8 mouse cellular contexts compared by ENCODE assay signal in the genomic region with DNA sequence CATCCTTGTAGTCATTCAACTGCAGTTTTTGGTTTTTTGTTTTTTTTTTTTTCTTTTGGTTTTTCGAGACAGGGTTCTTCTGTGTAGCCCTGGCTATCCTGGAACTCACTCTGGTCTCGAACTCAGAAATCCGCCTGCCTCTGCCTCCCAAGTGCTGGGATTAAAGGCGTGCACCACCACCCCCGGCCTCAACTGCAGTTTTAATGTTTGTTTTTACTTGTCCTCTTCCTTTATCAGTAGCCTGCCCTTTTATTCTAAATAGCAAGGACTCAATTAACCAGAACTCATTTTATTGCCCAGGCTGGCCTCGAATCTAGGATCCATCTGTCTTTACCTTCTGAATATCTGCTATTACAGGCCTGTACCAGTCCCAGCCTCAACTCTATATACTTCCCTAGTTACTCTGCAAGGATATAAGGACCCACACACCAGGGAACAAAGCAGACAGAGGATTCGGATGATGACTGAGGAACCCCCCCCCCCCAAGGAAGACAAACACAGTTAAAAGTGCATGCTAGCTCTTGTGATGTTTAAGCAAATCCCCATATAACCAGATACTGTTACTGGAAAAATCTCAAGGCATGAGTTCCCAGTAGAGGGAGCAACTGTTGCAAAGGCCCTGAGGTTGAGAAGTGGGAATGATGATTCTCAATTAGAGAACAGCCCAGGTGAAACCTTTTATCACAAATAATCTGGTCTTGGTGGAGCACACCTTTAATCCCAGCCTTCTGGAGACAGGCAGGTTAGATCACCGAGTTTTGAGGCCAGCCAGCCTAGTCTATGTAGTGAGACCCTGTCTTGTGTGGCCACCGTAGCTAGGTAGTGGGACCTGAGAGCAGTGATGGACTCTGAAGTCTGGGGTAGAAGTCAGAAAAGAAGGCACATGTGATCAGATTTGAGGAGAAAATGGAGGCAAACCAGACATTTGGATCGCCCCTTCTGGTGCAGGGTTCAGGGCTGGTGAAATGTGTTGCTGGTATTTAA. TPM values are rescaled to one million over a fixed set of nuclear protein-coding genes. Genes with fewer than 3 reads are reported as not detected.
DNase-seq lines count a peak whose midpoint lies in the region; ATAC-seq and TF ChIP-seq lines count a peak whose summit lies in the region.

No protein-coding gene starts in this region.

- no peaks in the 10 kb centered on the region for H3K9me3 ChIP-seq in liver, embryonic 11.5 days (ENCODE audit: control insufficient read depth, low read length)

- DNase-seq in cerebellum, adult 11-12 months = peak; percentile 29
- DNase-seq in thymus, adult 2 months = no peak
- no peak for DNase-seq in thymus, postnatal 25 days
- DNase-seq in liver, embryonic 11.5 days (ENCODE audit: low spot score) = no peak
- no peak for DNase-seq in gastrocnemius, postnatal 36 days
- no peak for DNase-seq in urinary bladder, postnatal 25 days (ENCODE audit: low spot score)

- no peak overlapping the region for H3K27ac ChIP-seq in thymus, adult 2 months (ENCODE audit: control insufficient read depth, insufficient read depth, low read length)
- H3K27ac ChIP-seq in liver, embryonic 11.5 days (ENCODE audit: low read depth, low read length) = peak overlapping the region; percentile 94

- H3K36me3 ChIP-seq in thymus, adult 2 months (ENCODE audit: control insufficient read depth, insufficient read depth, low read length) = peaks cover 35% of the 10 kb centered on the region
- H3K36me3 ChIP-seq in liver, embryonic 11.5 days (ENCODE audit: control insufficient read depth, insufficient read depth, low read length) = peaks cover 32% of the 10 kb centered on the region

- H3K27me3 ChIP-seq in thymus, adult 2 months (ENCODE audit: control insufficient read depth, insufficient read depth, low read length) = no peaks in the 10 kb centered on the region
- no peaks in the 10 kb centered on the region for H3K27me3 ChIP-seq in liver, embryonic 11.5 days (replicated peaks; ENCODE audit: control insufficient read depth, insufficient read depth, low read length)

- TF ChIP-seq POLR2A in thymus, adult 2 months (IDR thresholded peaks at IDR 0.05; ENCODE audit: control insufficient read depth, extremely low read depth, insufficient read depth, low read length, poor library complexity) = no peak

- WGBS in thymus, adult 2 months = 39% methylated on average over 10 of the region's 10 CpGs
- 51% methylated on average over 10 of the region's 10 CpGs for WGBS in liver, embryonic 11.5 days

- TF ChIP-seq CTCF in thymus, adult 2 months (IDR thresholded peaks at IDR 0.05; ENCODE audit: borderline replicate concordance, control insufficient read depth, extremely low read depth, insufficient read depth, low read length, poor library complexity) = no peak

- H3K4me2 ChIP-seq in liver, embryonic 11.5 days = peak overlapping the region; percentile 80

- H3K4me3 ChIP-seq in thymus, adult 2 months (ENCODE audit: control insufficient read depth, insufficient read depth, low read length) = peak overlapping the region; percentile 93
- H3K4me3 ChIP-seq in liver, embryonic 11.5 days (ENCODE audit: low read depth, low read length) = peak overlapping the region; percentile 99

- no peak for ATAC-seq in cerebellum, adult (ENCODE audit: insufficient number of reproducible peaks, low FRiP score, low TSS enrichment)
- ATAC-seq in liver, embryonic 11.5 days (replicated peaks; ENCODE audit: low FRiP score) = no peak
- ATAC-seq in granulocyte monocyte progenitor cell, adult 5-6 weeks (replicated peaks; ENCODE audit: poor library complexity, severe bottlenecking) = no peak

- intact Hi-C loops in gastrocnemius, postnatal 36 days (cut with DNase I) = no loop called here

- peaks cover 2% of the 10 kb centered on the region for H3K4me1 ChIP-seq in thymus, adult 2 months (replicated peaks; ENCODE audit: control insufficient read depth, insufficient read depth, low read length)
- peaks cover 34% of the 10 kb centered on the region for H3K4me1 ChIP-seq in liver, embryonic 11.5 days (replicated peaks; ENCODE audit: control insufficient read depth, insufficient read depth, low read length)

- peak overlapping the region; percentile 99 for H3K9ac ChIP-seq in liver, embryonic 11.5 days (ENCODE audit: low read depth, low read length)

RNA-seq across cellular contexts. Expression of gene Gadd45gip1, which starts 1.7 kb away (rescaled TPM):
- 52.9 and 60.6 TPM in 2 replicates for polyA plus RNA-seq in thymus, adult 2 months (2012; rRNA removed)
- 87.8 and 90.6 TPM in 2 replicates for polyA plus RNA-seq in liver, embryonic 11.5 days (2014; fragmentation: Nextera tagmentation; extraction: Ambion mirVana)
- total RNA-seq in granulocyte monocyte progenitor cell, adult 5-6 weeks (2014; fragmentation: Nextera tagmentation) = 17.0 and 19.2 TPM in 2 replicates
- total RNA-seq in granulocyte monocyte progenitor cell, adult 5-6 weeks (2017) = 46.2 and 52.4 TPM in 2 replicates
- total RNA-seq in gastrocnemius, postnatal 36 days (2021) = 10 to 100 TPM; 17.7 to 23.0 TPM

RNA-seq across cellular contexts. Expression of gene Rad23a, which starts 7.4 kb away (rescaled TPM):
- polyA plus RNA-seq in thymus, adult 2 months (2012; rRNA removed) = 109 and 117 TPM in 2 replicates
- 188 and 191 TPM in 2 replicates for polyA plus RNA-seq in liver, embryonic 11.5 days (2014; fragmentation: Nextera tagmentation; extraction: Ambion mirVana)
- total RNA-seq in granulocyte monocyte progenitor cell, adult 5-6 weeks (2014; fragmentation: Nextera tagmentation) = 41.8 TPM in 2 replicates
- total RNA-seq in granulocyte monocyte progenitor cell, adult 5-6 weeks (2017) = 20.1 and 21.4 TPM in 2 replicates
- total RNA-seq in gastrocnemius, postnatal 36 days (2021) = 100 to 1,000 TPM; 136 to 151 TPM

RNA-seq across cellular contexts. Expression of gene Dand5, which starts 10.4 kb away (rescaled TPM):
- polyA plus RNA-seq in thymus, adult 2 months (2012; rRNA removed) = 2.2 TPM in 2 replicates
- polyA plus RNA-seq in liver, embryonic 11.5 days (2014; fragmentation: Nextera tagmentation; extraction: Ambion mirVana) = 4.5 and 4.9 TPM in 2 replicates
- total RNA-seq in granulocyte monocyte progenitor cell, adult 5-6 weeks (2014; fragmentation: Nextera tagmentation) = 4.1 and 4.7 TPM in 2 replicates
- total RNA-seq in granulocyte monocyte progenitor cell, adult 5-6 weeks (2017) = 3.6 and 3.7 TPM in 2 replicates
- total RNA-seq in gastrocnemius, postnatal 36 days (2021) = 1 to 10 TPM; 8.3 to 9.9 TPM

RNA-seq across cellular contexts. Expression of gene Calr, which starts 13.7 kb away (rescaled TPM):
- polyA plus RNA-seq in thymus, adult 2 months (2012; rRNA removed) = 182 and 186 TPM in 2 replicates
- polyA plus RNA-seq in liver, embryonic 11.5 days (2014; fragmentation: Nextera tagmentation; extraction: Ambion mirVana) = 860 and 893 TPM in 2 replicates
- total RNA-seq in granulocyte monocyte progenitor cell, adult 5-6 weeks (2014; fragmentation: Nextera tagmentation) = 1,333 and 1,645 TPM in 2 replicates
- total RNA-seq in granulocyte monocyte progenitor cell, adult 5-6 weeks (2017) = 4,572 and 4,672 TPM in 2 replicates
- total RNA-seq in gastrocnemius, postnatal 36 days (2021) = 100 to 1,000 TPM; 153 to 159 TPM

RNA-seq across cellular contexts. Expression of gene Farsa, which starts 23.7 kb away (rescaled TPM):
- 93.5 and 103 TPM in 2 replicates for polyA plus RNA-seq in thymus, adult 2 months (2012; rRNA removed)
- polyA plus RNA-seq in liver, embryonic 11.5 days (2014; fragmentation: Nextera tagmentation; extraction: Ambion mirVana) = 130 TPM in 2 replicates
- 90.9 TPM in 2 replicates for total RNA-seq in granulocyte monocyte progenitor cell, adult 5-6 weeks (2014; fragmentation: Nextera tagmentation)
- 187 and 190 TPM in 2 replicates for total RNA-seq in granulocyte monocyte progenitor cell, adult 5-6 weeks (2017)
- 10 to 100 TPM; 22.1 to 26.2 TPM for total RNA-seq in gastrocnemius, postnatal 36 days (2021)
